Mouse (Mus musculus) layer of hippocampus, adult 9-10 months (tissue): ENCODE measurements at regions not wholly inside any gene's neighbourhood (a gene's known extent, or its start where the extent isn't known, plus 50 kb on each side); places are given as distances from the start of the nearest gene placed in this dataset.
A peak's percentile ranks its signal among the peaks of the same experiment; 100 is the strongest.
"Not testable (repeated sequence)": the region's sequence is repeated elsewhere in the genome, so short reads cannot be mapped to it uniquely, and the experiment has no call there.

Experiments used
- DNase-seq: peaks from one replicate; pipeline ENCODE4 v3.0.0; 2022; ENCODE audit warnings: low spot score

DNA sequence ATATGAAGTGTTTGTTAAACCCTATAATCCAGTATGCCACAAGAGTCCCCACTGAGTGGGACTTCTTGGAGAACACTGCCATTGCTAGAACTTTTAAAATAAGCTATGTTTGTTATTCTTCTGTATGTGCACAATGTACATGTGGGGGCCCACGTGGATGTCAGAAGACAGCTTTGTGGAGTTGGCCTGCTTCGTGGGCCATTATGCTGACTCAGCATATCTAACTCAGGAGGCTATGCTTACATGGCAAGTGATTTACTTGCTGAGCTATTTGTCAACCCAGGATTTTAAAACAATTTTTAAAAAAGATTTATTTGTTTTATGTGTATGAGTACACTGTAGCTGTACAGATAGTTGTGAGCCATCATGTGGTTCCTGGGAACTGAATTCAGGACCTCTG lies 207.6 kb upstream of the Steap1 start:
- no peak for DNase-seq

- DNase-seq, result no peak
These were observed 206.7 kb upstream of the Steap1 start for GRCm38 (mm10) chr5:5955783-5956182.

GRCm38 (mm10) chr5:5925796-5926195 lies 176.7 kb upstream of the Steap1 start:
- no peak for DNase-seq

DNA sequence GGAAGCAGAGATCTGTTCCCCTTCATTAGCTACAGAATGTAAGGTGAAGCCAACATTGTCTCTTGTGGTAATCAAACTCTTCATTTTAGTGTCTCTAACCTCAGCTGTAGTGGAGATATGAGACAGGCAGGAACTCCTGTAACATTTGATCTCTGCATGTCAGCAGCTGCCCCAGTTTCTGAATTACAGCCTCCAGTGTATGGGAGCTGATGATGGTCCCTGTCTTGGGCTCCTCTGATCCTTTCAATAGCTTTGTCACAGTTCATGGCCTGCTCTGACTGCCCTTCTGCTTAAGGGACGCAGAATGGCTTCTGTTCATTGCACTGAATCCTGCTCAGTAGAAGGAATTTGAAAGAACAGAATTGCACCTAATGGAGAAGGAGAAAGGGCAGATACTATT lies 167.3 kb upstream of the Steap1 start:
- DNase-seq, result no peak

GRCm38 (mm10) chr5:5889376-5889775 lies 140.2 kb upstream of the Steap1 start:
- no peak for DNase-seq

DNA sequence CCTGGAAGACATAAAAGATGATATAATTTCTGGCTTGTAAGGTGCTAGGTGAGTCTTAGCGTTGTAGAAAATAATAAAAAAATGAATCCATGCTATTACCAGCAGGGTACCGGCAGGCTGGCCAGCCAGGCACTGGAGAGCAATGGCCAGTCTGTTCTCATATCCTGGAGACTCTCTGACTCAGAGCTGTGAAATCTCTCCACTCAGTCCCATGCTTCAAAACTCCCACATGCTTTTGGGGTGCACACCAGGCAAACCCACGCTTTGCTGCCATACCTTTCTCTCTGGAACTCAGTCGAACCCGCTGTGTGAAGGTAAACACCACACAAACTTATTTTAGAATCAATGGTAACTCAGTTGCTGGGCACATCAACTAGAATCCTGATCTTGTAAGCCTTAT lies 124.3 kb upstream of the Steap1 start:
- DNase-seq, result no peak

- DNase-seq, result no peak
These were observed 107.1 kb upstream of the Steap1 start for GRCm38 (mm10) chr5:5856146-5856724.

DNA sequence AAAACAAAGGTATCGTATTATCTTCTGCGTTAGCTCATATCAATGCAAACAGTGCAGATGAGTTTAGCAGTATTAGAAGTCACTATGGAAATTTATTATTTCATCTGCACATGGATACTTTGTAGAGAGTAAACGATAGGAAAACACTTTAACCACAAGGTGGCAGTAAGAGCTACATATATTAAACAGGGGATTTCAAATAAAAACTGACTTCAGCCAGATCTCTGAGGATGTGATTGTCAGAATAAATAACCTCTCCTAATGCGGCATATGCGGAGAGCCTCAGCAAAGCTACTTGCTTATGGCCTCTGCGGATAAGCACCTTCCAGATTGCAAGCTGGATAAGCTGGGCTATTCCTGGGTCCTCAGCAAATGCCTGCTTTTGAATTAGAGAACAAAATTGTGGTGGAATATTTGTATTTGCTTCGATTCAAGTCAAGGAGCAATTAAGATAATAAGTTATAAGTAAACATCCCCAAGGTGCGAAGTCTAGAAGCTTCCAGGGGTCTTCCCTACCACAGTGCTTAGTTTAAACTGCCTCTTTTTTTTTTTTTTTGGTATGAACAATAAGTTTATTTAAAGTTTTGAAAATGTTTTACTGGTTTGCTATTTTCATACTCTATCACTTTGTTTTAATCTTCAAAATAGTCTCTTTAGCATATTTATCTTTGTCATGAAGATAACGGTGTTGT lies 96.8 kb upstream of the Steap1 start:
- DNase-seq, result peak; percentile 74

DNA sequence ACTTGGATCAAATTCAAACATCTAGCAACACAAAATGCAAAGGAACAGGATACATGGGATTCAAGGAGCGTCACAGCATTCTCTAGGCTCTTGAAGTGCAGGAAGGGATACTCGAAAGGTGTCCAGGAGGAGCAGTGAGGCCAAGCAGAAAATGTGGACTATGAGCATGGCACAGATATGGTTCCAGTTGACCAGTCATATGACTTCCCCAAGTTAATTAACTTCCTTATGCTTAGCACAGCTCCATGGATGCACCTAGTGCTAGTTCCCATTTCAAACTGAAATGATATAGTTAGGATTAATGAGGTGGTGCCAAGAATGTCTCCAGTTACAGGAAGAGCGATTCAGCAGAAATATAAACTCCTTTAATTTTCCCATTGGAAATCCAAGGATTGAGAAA lies 95.2 kb upstream of the Steap1 start:
- no peak for DNase-seq

GRCm38 (mm10) chr5:5838767-5839166 lies 89.6 kb upstream of the Steap1 start:
- DNase-seq, result no peak

DNA sequence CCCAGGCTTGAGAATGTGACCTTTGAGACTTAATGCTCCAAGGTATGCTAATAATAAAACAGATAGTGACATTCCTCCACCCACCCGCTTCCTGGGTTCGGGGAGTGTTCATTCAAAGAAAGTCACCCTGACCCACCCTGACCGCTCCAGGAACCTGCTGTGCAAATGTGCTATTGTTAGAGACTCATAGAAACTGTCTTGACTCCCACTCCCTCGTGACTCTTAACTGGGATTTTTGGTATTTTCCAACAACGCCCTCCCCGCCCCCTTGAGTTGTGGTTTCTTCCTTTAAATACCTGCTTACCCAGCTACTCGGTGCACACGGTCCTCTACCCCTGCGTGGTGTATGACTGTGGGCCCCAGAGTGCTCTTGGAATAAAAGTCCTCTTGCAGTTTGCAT lies 73.5 kb upstream of the Steap1 start:
- not testable (repeated sequence) for DNase-seq
